12 mouse cellular contexts compared by ENCODE assay signal in the genomic region with DNA sequence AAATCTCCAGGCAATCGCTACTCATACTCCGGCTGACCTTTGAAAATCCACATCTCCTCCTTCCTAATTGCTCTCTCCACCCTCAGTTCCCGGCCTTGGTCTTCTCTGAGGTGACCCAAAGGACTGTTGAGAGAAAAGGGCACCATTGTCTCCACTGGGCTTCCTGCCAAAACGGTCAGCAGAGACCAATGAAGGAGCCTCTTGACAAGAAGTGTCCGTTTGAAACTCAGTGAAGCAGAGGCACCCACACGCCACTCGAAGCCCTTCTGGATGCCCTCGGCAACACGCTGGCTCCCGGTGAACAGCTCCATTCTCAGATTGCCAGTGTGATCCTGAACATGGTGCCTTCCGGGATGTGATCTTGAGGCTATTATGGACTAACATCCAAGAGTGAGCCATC.
DNase-seq lines count a peak whose midpoint lies in the region; ATAC-seq and TF ChIP-seq lines count a peak whose summit lies in the region.
"Had no signal": no experiment of that assay in that cellular context is flagged by ENCODE, and none has a peak within 500 bp of the region (broad histone marks: within the 10 kb centered on the region; RNA-seq: fewer than 3 reads in every experiment).

No protein-coding gene starts in this region.

- peak; percentile 35 for DNase-seq in adrenal gland, adult 2 months
- DNase-seq in adrenal gland, adult 18-20 months (ENCODE audit: low spot score in 2 of 2), result no peak
- peak; percentile 43 to 53 for DNase-seq in adrenal gland, postnatal 36 days
- peak; percentile 56 for DNase-seq in midbrain, embryonic 14.5 days
- no peak for DNase-seq in kidney, adult 2 months
- DNase-seq in thymus, postnatal 0 days (ENCODE audit: low spot score), result no peak
- DNase-seq: gastrocnemius, postnatal 25 days; heart, postnatal 14 days; kidney, postnatal 4 days had no signal

- no peak overlapping the region for H3K9ac ChIP-seq in hindbrain, embryonic 16.5 days (ENCODE audit: low read depth, low read length)
- H3K9ac ChIP-seq in midbrain, embryonic 14.5 days (replicated peaks; ENCODE audit: low read length), result no peak overlapping the region
- H3K9ac ChIP-seq: limb, embryonic 15.5 days had no signal

- TF ChIP-seq POLR2A in kidney, adult 2 months (IDR thresholded peaks at IDR 0.05; ENCODE audit: low read depth, low read length), result no peak

- H3K4me1 ChIP-seq in hindbrain, embryonic 16.5 days (ENCODE audit: control insufficient read depth, insufficient read depth, low read depth, low read length), result peaks cover 8% of the 10 kb centered on the region
- H3K4me1 ChIP-seq in midbrain, embryonic 14.5 days (ENCODE audit: control insufficient read depth, insufficient read depth, low read length), result peaks cover 11% of the 10 kb centered on the region
- H3K4me1 ChIP-seq in kidney, adult 2 months (ENCODE audit: control insufficient read depth, insufficient read depth, low read length), result no peaks in the 10 kb centered on the region
- H3K4me1 ChIP-seq: limb, embryonic 15.5 days had no signal

- no peaks in the 10 kb centered on the region for H3K9me3 ChIP-seq in hindbrain, embryonic 16.5 days (ENCODE audit: control insufficient read depth, low read length)
- H3K9me3 ChIP-seq in midbrain, embryonic 14.5 days (ENCODE audit: control insufficient read depth, low read length), result no peaks in the 10 kb centered on the region
- H3K9me3 ChIP-seq: limb, embryonic 15.5 days had no signal

- H3K27me3 ChIP-seq in hindbrain, embryonic 16.5 days (replicated peaks; ENCODE audit: control insufficient read depth, insufficient read depth, low read length), result no peaks in the 10 kb centered on the region
- H3K27me3 ChIP-seq in midbrain, embryonic 14.5 days (ENCODE audit: control insufficient read depth, insufficient read depth, low read length), result no peaks in the 10 kb centered on the region
- no peaks in the 10 kb centered on the region for H3K27me3 ChIP-seq in kidney, adult 2 months (replicated peaks; ENCODE audit: control insufficient read depth, insufficient read depth, low read length)
- H3K27me3 ChIP-seq: limb, embryonic 15.5 days had no signal

- H3K27ac ChIP-seq in hindbrain, embryonic 16.5 days (ENCODE audit: low read depth, low read length), result no peak overlapping the region
- no peak overlapping the region for H3K27ac ChIP-seq in midbrain, embryonic 14.5 days (replicated peaks; ENCODE audit: low read depth, low read length)
- no peak overlapping the region for H3K27ac ChIP-seq in kidney, adult 2 months (ENCODE audit: insufficient read depth, low read depth, low read length)
- H3K27ac ChIP-seq: limb, embryonic 15.5 days had no signal

- H3K36me3 ChIP-seq in hindbrain, embryonic 16.5 days (ENCODE audit: control insufficient read depth, insufficient read depth, low read length), result no peaks in the 10 kb centered on the region
- H3K36me3 ChIP-seq in midbrain, embryonic 14.5 days (ENCODE audit: control insufficient read depth, insufficient read depth, low read length), result no peaks in the 10 kb centered on the region
- no peaks in the 10 kb centered on the region for H3K36me3 ChIP-seq in kidney, adult 2 months (ENCODE audit: control insufficient read depth, insufficient read depth, low read length)
- H3K36me3 ChIP-seq: limb, embryonic 15.5 days had no signal

- 16% methylated on average over 11 of the region's 11 CpGs for WGBS in hindbrain, embryonic 16.5 days
- 12% methylated on average over 11 of the region's 11 CpGs for WGBS in midbrain, embryonic 14.5 days
- 37% methylated on average over 11 of the region's 11 CpGs for WGBS in kidney, adult 2 months

- TF ChIP-seq CTCF in kidney, adult 2 months (conservative IDR thresholded peaks at IDR 0.05; ENCODE audit: insufficient read depth, insufficient read length, low read depth, low read length), result no peak

- peak; percentile 42; the same call in 1 of the 2 replicates for ATAC-seq in hindbrain, embryonic 16.5 days
- no peak for ATAC-seq in midbrain, embryonic 14.5 days (ENCODE audit: low FRiP score, low TSS enrichment)
- ATAC-seq in CD4-positive, CD25-positive, alpha-beta regulatory T cell, adult 4 months, result no peak

- H3K4me2 ChIP-seq in hindbrain, embryonic 16.5 days (ENCODE audit: low read length), result no peak overlapping the region; the same call in 1 of the 2 replicates
- H3K4me2 ChIP-seq in midbrain, embryonic 14.5 days (ENCODE audit: low read length), result no peak overlapping the region; the same call in 1 of the 2 replicates
- H3K4me2 ChIP-seq: limb, embryonic 15.5 days had no signal

- no peak overlapping the region for H3K4me3 ChIP-seq in hindbrain, embryonic 16.5 days (ENCODE audit: low read length)
- H3K4me3 ChIP-seq in midbrain, embryonic 14.5 days (replicated peaks; ENCODE audit: low read depth, low read length), result no peak overlapping the region
- H3K4me3 ChIP-seq in kidney, adult 2 months (ENCODE audit: insufficient read depth, low read depth, low read length), result no peak overlapping the region
- H3K4me3 ChIP-seq: limb, embryonic 15.5 days had no signal

Comparison
In these comparisons a context has a peak if more than half of its experiments do, and no peak if none do; other contexts are left out.
1. DNase-seq: peak in adrenal gland, adult 2 months (single experiment), adrenal gland, postnatal 36 days (2 of 2) and midbrain, embryonic 14.5 days (single experiment); none in adrenal gland, adult 18-20 months (0 of 2), kidney, adult 2 months (single experiment) and thymus, postnatal 0 days (single experiment).